Mouse (Mus musculus): ENCODE data around the gene Rnaseh2b. TPM values are rescaled to one million over a fixed set of nuclear protein-coding genes. Genes with fewer than 3 reads are reported as not detected.

The Rnaseh2b gene
- total and polyA plus RNA-seq, 3 experiments, result 21.2 to 63.7 (median 53.6) TPM

GRCm38 (mm10) chr14:62342643-62343144 lies 50.3 kb downstream of the Rnaseh2b start:
- dilution Hi-C loops (cut with MboI; ENCODE audit: extremely low pct_ligation_motif_present, extremely low pct_unique_long_range_greater_than_20kb, low sequenced_read_pairs), result no loop called here
- DNase-seq (ENCODE audit: extremely low read depth), result no peak
- TF ChIP-seq NELFE (IDR thresholded peaks at IDR 0.05; ENCODE audit: low read depth, low read length) (no peak), NRF1 (IDR thresholded peaks at IDR 0.05; ENCODE audit: low read depth, low read length) (no peak), RCOR1 (conservative IDR thresholded peaks at IDR 0.05; ENCODE audit: low read depth, low read length) (no peak), ZMIZ1 (IDR thresholded peaks at IDR 0.05; ENCODE audit: low read depth, low read length) (no peak), UBTF (IDR thresholded peaks at IDR 0.05; ENCODE audit: low read depth, low read length) (no peak), HCFC1 (IDR thresholded peaks at IDR 0.05; ENCODE audit: low read depth, low read length) (no peak), ELF1 (IDR thresholded peaks at IDR 0.05; ENCODE audit: low read depth, low read length) (no peak), CTCF (conservative IDR thresholded peaks at IDR 0.05 in 1 of 2, IDR thresholded peaks at IDR 0.05 in 1 of 2; ENCODE audit: low read depth in 2 of 2, low read length in 2 of 2) (no peak), GABPA (IDR thresholded peaks at IDR 0.05; ENCODE audit: insufficient replicate concordance, low read depth, low read length) (no peak), MXI1 (IDR thresholded peaks at IDR 0.05; ENCODE audit: low read depth, low read length) (no peak), JUND (conservative IDR thresholded peaks at IDR 0.05; ENCODE audit: low read depth, low read length) (no peak), CHD1 (IDR thresholded peaks at IDR 0.05; ENCODE audit: low read depth, low read length) (no peak), BHLHE40 (IDR thresholded peaks at IDR 0.05; ENCODE audit: low read depth, low read length) (no peak), EP300 (IDR thresholded peaks at IDR 0.05; ENCODE audit: low read length) (no peak), MYC (IDR thresholded peaks at IDR 0.05; ENCODE audit: low read depth, low read length) (no peak), SIN3A (IDR thresholded peaks at IDR 0.05; ENCODE audit: low read length) (no peak), PAX5 (IDR thresholded peaks at IDR 0.05; ENCODE audit: low read length) (no peak), TCF12 (IDR thresholded peaks at IDR 0.05; ENCODE audit: low read depth, low read length) (no peak)
- peaks cover 3 to 34% of the 10 kb centered on the region in 2 experiments for H3K4me1 ChIP-seq (ENCODE audit: control insufficient read depth in 1 of 2, insufficient read depth in 2 of 2)
- in situ Hi-C loops (cut with MboI; ENCODE audit: low pct_ligation_motif_present, low pct_unique_long_range_greater_than_20kb, low sequenced_read_pairs), result no loop called here
- H3K27ac ChIP-seq (ENCODE audit: insufficient read depth, low read depth), result no peak overlapping the region
- H3K79me2 ChIP-seq (replicated peaks; ENCODE audit: control insufficient read depth, extremely low read depth, insufficient read depth, poor library complexity, severe bottlenecking), result no peaks in the 10 kb centered on the region
- H3K9ac ChIP-seq (ENCODE audit: insufficient read depth, low read depth), result no peak overlapping the region
- peaks cover 0 to 33% of the 10 kb centered on the region in 2 experiments for H3K36me3 ChIP-seq (replicated peaks in 1 of 2; ENCODE audit: control insufficient read depth in 1 of 2, insufficient read depth in 1 of 2, low read length in 1 of 2)
- no peaks in the 10 kb centered on the region for H3K9me3 ChIP-seq (replicated peaks; ENCODE audit: low read length)
- H3K4me2 ChIP-seq (ENCODE audit: insufficient read depth, low read depth, poor library complexity, severe bottlenecking), result no peak overlapping the region
- H3K27me3 ChIP-seq (replicated peaks), result no peaks in the 10 kb centered on the region
- no peak overlapping the region for H3K4me3 ChIP-seq (replicated peaks in 1 of 3; ENCODE audit: low read depth in 2 of 3, low read length in 2 of 3, poor library complexity in 1 of 3)

- Histone ChIP-seq H3K27ac (ENCODE audit: insufficient read depth, low read depth) (no peak overlapping the region), H3K4me1 (ENCODE audit: control insufficient read depth in 1 of 2, insufficient read depth in 2 of 2) (peaks cover 20 to 69% of the 10 kb centered on the region in 2 experiments)
Observed at GRCm38 (mm10) chr14:62346570-62346969, 54.2 kb downstream of the Rnaseh2b start.

More at GRCm38 (mm10) chr14:62346570-62346969, 54.2 kb downstream of the Rnaseh2b start:
- in situ Hi-C loops (cut with MboI; ENCODE audit: low pct_ligation_motif_present, low pct_unique_long_range_greater_than_20kb, low sequenced_read_pairs) (no loop called here), dilution Hi-C loops (cut with MboI; ENCODE audit: extremely low pct_ligation_motif_present, extremely low pct_unique_long_range_greater_than_20kb, low sequenced_read_pairs) (no loop called here)
- H3K4me2 ChIP-seq (ENCODE audit: insufficient read depth, low read depth, poor library complexity, severe bottlenecking), result peak overlapping the region; percentile 68
- no peak for TF ChIP-seq SMC3 (IDR thresholded peaks at IDR 0.05; ENCODE audit: low read depth, low read length)
- no peak; the same call in 1 of the 2 replicates for TF ChIP-seq BHLHE40 (IDR thresholded peaks at IDR 0.05; ENCODE audit: low read depth, low read length)
- TF ChIP-seq RAD21 (IDR thresholded peaks at IDR 0.05; ENCODE audit: low read depth, low read length), result no peak
- TF ChIP-seq JUND (conservative IDR thresholded peaks at IDR 0.05; ENCODE audit: low read depth, low read length), result no peak
- H3K4me3 ChIP-seq (replicated peaks in 1 of 3; ENCODE audit: low read depth in 2 of 3, low read length in 2 of 3, poor library complexity in 1 of 3), result peak overlapping the region in 1 of 3 experiments; percentile 33
- no peaks in the 10 kb centered on the region for H3K79me2 ChIP-seq (replicated peaks; ENCODE audit: control insufficient read depth, extremely low read depth, insufficient read depth, poor library complexity, severe bottlenecking)
- H3K36me3 ChIP-seq (replicated peaks in 1 of 2; ENCODE audit: control insufficient read depth in 1 of 2, insufficient read depth in 1 of 2, low read length in 1 of 2), result peaks cover 3 to 34% of the 10 kb centered on the region in 2 experiments
- no peak overlapping the region for H3K9ac ChIP-seq (ENCODE audit: insufficient read depth, low read depth)
- no peak for DNase-seq (ENCODE audit: extremely low read depth)
- H3K27me3 ChIP-seq (replicated peaks), result no peaks in the 10 kb centered on the region
- H3K9me3 ChIP-seq (replicated peaks; ENCODE audit: low read length), result no peaks in the 10 kb centered on the region
